Mouse (Mus musculus) urinary bladder, postnatal 14 days (tissue): ENCODE results near the gene Lcmt2.
"Not testable (repeated sequence)": the region's sequence is repeated elsewhere in the genome, so short reads cannot be mapped to it uniquely, and the experiment has no call there.

Experiments used
- DNase-seq: peaks from one replicate; pipeline ENCODE4 v3.0.0; 2021; ENCODE audit warnings: low spot score

The Lcmt2 gene

GRCm38 (mm10) chr2:121140018-121140882 lies at the start of gene Lcmt2, which contains the start of gene Adal:
TSS of gene Lcmt2 (minus strand) at chr2:121140653.
TSS of gene Adal (plus strand) at chr2:121140428.
- DNase-seq: peak; percentile 89

- DNase-seq: no peak
Observed at GRCm38 (mm10) chr2:121188530-121188929, 48.1 kb upstream of the Lcmt2 start.

- no peak for DNase-seq
Observed at GRCm38 (mm10) chr2:121184142-121184541, 43.7 kb upstream of the Lcmt2 start.

GRCm38 (mm10) chr2:121183431-121183830 lies 43.0 kb upstream of the Lcmt2 start:
- DNase-seq: no peak

- DNase-seq: no peak
Observed at GRCm38 (mm10) chr2:121178828-121179479, 38.5 kb upstream of the Lcmt2 start.

GRCm38 (mm10) chr2:121170980-121171742 lies 30.7 kb upstream of the Lcmt2 start, which contains the start of gene Zscan29:
TSS of gene Zscan29 (minus strand) at chr2:121171125.
- peak; percentile 92 for DNase-seq

- DNase-seq: peak; percentile 50
Observed at GRCm38 (mm10) chr2:121170481-121170971, 30.1 kb upstream of the Lcmt2 start, which contains the start of gene Tubgcp4. TSS of gene Tubgcp4 (plus strand) at chr2:121170654.

- peak; percentile 34 for DNase-seq
Observed at GRCm38 (mm10) chr2:121169902-121170301, 29.4 kb upstream of the Lcmt2 start.

GRCm38 (mm10) chr2:121169173-121169572 lies 28.7 kb upstream of the Lcmt2 start:
- DNase-seq: no peak

GRCm38 (mm10) chr2:121153100-121153499 lies 12.6 kb upstream of the Lcmt2 start:
- DNase-seq: no peak

GRCm38 (mm10) chr2:121149679-121150078 lies 9.2 kb upstream of the Lcmt2 start:
- DNase-seq: no peak

- DNase-seq: no peak
Observed at GRCm38 (mm10) chr2:121142415-121142814, 2.0 kb upstream of the Lcmt2 start.

- no peak for DNase-seq
Observed at GRCm38 (mm10) chr2:121141216-121142035, 973 bp upstream of the Lcmt2 start.

- DNase-seq: peak; percentile 22
Observed at GRCm38 (mm10) chr2:121139266-121140017, 1.0 kb downstream of the Lcmt2 start.

GRCm38 (mm10) chr2:121137371-121137770 lies 3.1 kb downstream of the Lcmt2 start:
- DNase-seq: no peak

GRCm38 (mm10) chr2:121132822-121133221 lies 7.6 kb downstream of the Lcmt2 start:
- DNase-seq: no peak

- DNase-seq: no peak
Observed at GRCm38 (mm10) chr2:121128865-121129620, 11.4 kb downstream of the Lcmt2 start.

- DNase-seq: no peak
Observed at GRCm38 (mm10) chr2:121127536-121127935, 12.9 kb downstream of the Lcmt2 start.

- not testable (repeated sequence) for DNase-seq
Observed at GRCm38 (mm10) chr2:121126302-121126701, 14.2 kb downstream of the Lcmt2 start.

- no peak for DNase-seq
Observed at GRCm38 (mm10) chr2:121119260-121119659, 21.2 kb downstream of the Lcmt2 start.
